ENCODE assay signal across 9 mouse cellular contexts in the genomic region with DNA sequence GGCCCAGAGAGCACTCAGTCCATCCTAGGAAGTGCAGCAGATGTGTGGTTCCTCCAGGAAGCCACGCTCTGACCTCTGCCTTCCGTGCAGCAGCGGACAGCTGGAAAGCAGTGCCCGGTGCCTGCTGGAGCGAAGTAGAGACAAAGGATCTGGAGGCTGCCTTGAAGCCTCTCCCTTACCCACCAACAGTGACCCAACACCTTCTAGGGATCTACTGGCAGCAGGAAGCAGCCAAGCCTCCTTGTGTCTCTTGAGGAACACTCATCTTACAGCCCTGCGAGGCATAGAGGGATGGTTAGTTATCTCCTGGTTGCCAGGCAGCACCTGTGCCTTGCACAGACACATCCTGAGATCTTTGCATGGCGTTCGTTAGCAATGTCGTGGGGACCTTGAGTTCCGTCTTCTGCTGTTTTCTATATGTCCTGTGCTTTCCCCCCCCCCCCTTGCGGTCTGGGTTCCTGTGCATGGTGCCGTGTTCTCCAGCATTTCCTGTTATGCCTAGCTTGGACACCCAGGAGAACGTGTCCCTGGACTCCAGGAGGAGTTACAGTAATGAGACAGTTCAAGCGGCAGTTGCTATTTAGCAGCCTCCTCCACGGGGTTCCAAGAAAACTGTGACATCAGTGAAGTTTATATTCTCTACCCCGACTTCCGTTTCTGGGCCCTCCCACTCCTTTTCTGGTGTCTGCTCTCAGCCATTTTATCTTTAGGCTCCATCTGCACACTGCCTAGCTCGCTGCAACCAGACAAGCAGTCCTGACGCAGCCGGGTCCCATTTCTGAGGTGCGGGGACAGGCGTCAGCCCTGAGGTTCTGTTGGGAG.
DNase-seq lines count a peak whose midpoint lies in the region; ATAC-seq and TF ChIP-seq lines count a peak whose summit lies in the region.
"Had no signal": no experiment of that assay in that cellular context is flagged by ENCODE, and none has a peak within 500 bp of the region (broad histone marks: within the 10 kb centered on the region; RNA-seq: fewer than 3 reads in every experiment).

No protein-coding gene starts in this region.

- no peaks in the 10 kb centered on the region for H3K27me3 ChIP-seq in midbrain, embryonic 10.5 days (ENCODE audit: low read depth, poor library complexity, severe bottlenecking)
- no peaks in the 10 kb centered on the region for H3K27me3 ChIP-seq in midbrain, embryonic 13.5 days
- no peaks in the 10 kb centered on the region for H3K27me3 ChIP-seq in forebrain, postnatal 0 days (ENCODE audit: insufficient read depth, low read length)
- H3K27me3 ChIP-seq in intestine, embryonic 14.5 days (replicated peaks; ENCODE audit: control insufficient read depth, insufficient read depth, low read length), result no peaks in the 10 kb centered on the region
- H3K27me3 ChIP-seq in neural tube, embryonic 13.5 days, result no peaks in the 10 kb centered on the region

- H3K9ac ChIP-seq in midbrain, embryonic 13.5 days (replicated peaks), result no peak overlapping the region
- H3K9ac ChIP-seq in forebrain, postnatal 0 days, result no peak overlapping the region
- no peak overlapping the region for H3K9ac ChIP-seq in intestine, embryonic 14.5 days (ENCODE audit: low read length)
- H3K9ac ChIP-seq in neural tube, embryonic 13.5 days, result peak overlapping the region; percentile 31; the same call in 1 of the 2 replicates

- 72% methylated on average over 22 of the region's 22 CpGs for WGBS in midbrain, embryonic 10.5 days
- WGBS in midbrain, embryonic 13.5 days, result 72% methylated on average over 22 of the region's 22 CpGs
- WGBS in forebrain, postnatal 0 days, result 58% methylated on average over 22 of the region's 22 CpGs
- 38% methylated on average over 22 of the region's 22 CpGs for WGBS in intestine, embryonic 14.5 days
- WGBS in neural tube, embryonic 13.5 days, result 74% methylated on average over 22 of the region's 22 CpGs

- H3K27ac ChIP-seq in midbrain, embryonic 10.5 days (replicated peaks), result peak overlapping the region; percentile 74
- no peak overlapping the region; the same call in 1 of the 2 replicates for H3K27ac ChIP-seq in midbrain, embryonic 13.5 days
- H3K27ac ChIP-seq in forebrain, postnatal 0 days (ENCODE audit: low read depth, low read length), result peak overlapping the region; percentile 54
- H3K27ac ChIP-seq in intestine, embryonic 14.5 days (ENCODE audit: low read depth), result peak overlapping the region; percentile 67
- peak overlapping the region; percentile 75 for H3K27ac ChIP-seq in neural tube, embryonic 13.5 days (replicated peaks)

- no peaks in the 10 kb centered on the region for H3K9me3 ChIP-seq in midbrain, embryonic 10.5 days (replicated peaks)
- H3K9me3 ChIP-seq in midbrain, embryonic 13.5 days, result no peaks in the 10 kb centered on the region
- no peaks in the 10 kb centered on the region for H3K9me3 ChIP-seq in forebrain, postnatal 0 days (ENCODE audit: low read length)
- H3K9me3 ChIP-seq in intestine, embryonic 14.5 days (ENCODE audit: control insufficient read depth, low read length), result no peaks in the 10 kb centered on the region
- no peaks in the 10 kb centered on the region for H3K9me3 ChIP-seq in neural tube, embryonic 13.5 days

- ATAC-seq in midbrain, embryonic 13.5 days, result no peak
- peak; percentile 21 for ATAC-seq in forebrain, postnatal 0 days
- ATAC-seq in intestine, embryonic 14.5 days (replicated peaks; ENCODE audit: low FRiP score, low TSS enrichment, low read depth), result no peak; the same call in 1 of the 2 replicates
- no peak for ATAC-seq in neural tube, embryonic 13.5 days (ENCODE audit: low read depth)

- H3K4me3 ChIP-seq in midbrain, embryonic 10.5 days, result no peak overlapping the region
- H3K4me3 ChIP-seq in midbrain, embryonic 13.5 days (replicated peaks), result no peak overlapping the region
- H3K4me3 ChIP-seq in forebrain, postnatal 0 days (ENCODE audit: low read depth, low read length), result no peak overlapping the region
- no peak overlapping the region for H3K4me3 ChIP-seq in intestine, embryonic 14.5 days (ENCODE audit: low read depth, low read length)
- no peak overlapping the region for H3K4me3 ChIP-seq in neural tube, embryonic 13.5 days
- H3K4me3 ChIP-seq: myocyte had no signal

- H3K4me1 ChIP-seq in midbrain, embryonic 10.5 days, result peaks cover 27% of the 10 kb centered on the region
- H3K4me1 ChIP-seq in midbrain, embryonic 13.5 days (replicated peaks), result peaks cover 27% of the 10 kb centered on the region; the same call in 1 of the 2 replicates
- H3K4me1 ChIP-seq in forebrain, postnatal 0 days (ENCODE audit: insufficient read depth), result peaks cover 19% of the 10 kb centered on the region
- H3K4me1 ChIP-seq in intestine, embryonic 14.5 days (replicated peaks; ENCODE audit: control insufficient read depth, insufficient read depth, low read length), result peaks cover 34% of the 10 kb centered on the region
- peaks cover 64% of the 10 kb centered on the region for H3K4me1 ChIP-seq in neural tube, embryonic 13.5 days (replicated peaks)

- TF ChIP-seq CTCF in forebrain, postnatal 0 days (IDR thresholded peaks at IDR 0.05; ENCODE audit: low read depth), result no peak

- no peak overlapping the region for H3K4me2 ChIP-seq in midbrain, embryonic 13.5 days (replicated peaks)
- H3K4me2 ChIP-seq in forebrain, postnatal 0 days (ENCODE audit: low read depth), result peak overlapping the region; percentile 21; the same call in 1 of the 2 replicates
- H3K4me2 ChIP-seq in intestine, embryonic 14.5 days (ENCODE audit: low read length), result peak overlapping the region; percentile 38
- peak overlapping the region; percentile 18; the same call in 1 of the 2 replicates for H3K4me2 ChIP-seq in neural tube, embryonic 13.5 days

- no peaks in the 10 kb centered on the region for H3K36me3 ChIP-seq in midbrain, embryonic 10.5 days
- H3K36me3 ChIP-seq in midbrain, embryonic 13.5 days, result no peaks in the 10 kb centered on the region
- H3K36me3 ChIP-seq in forebrain, postnatal 0 days (ENCODE audit: insufficient read depth), result no peaks in the 10 kb centered on the region
- H3K36me3 ChIP-seq in intestine, embryonic 14.5 days (ENCODE audit: control insufficient read depth, insufficient read depth, low read length), result no peaks in the 10 kb centered on the region
- H3K36me3 ChIP-seq in neural tube, embryonic 13.5 days, result no peaks in the 10 kb centered on the region

- DNase-seq in midbrain, embryonic 10.5 days (ENCODE audit: low spot score), result no peak
- peak; percentile 49 for DNase-seq in forebrain, postnatal 0 days
- no peak for DNase-seq in intestine, embryonic 14.5 days (ENCODE audit: low spot score)
- DNase-seq in liver, result peak; percentile 86
- peak; percentile 61 for DNase-seq in thymus, postnatal 4 days
- no peak for DNase-seq in urinary bladder, adult 18-20 months (ENCODE audit: low spot score in 2 of 2)

Comparison
In these comparisons a context has a peak if more than half of its experiments do, and no peak if none do; other contexts are left out.
1. DNase-seq: peak in forebrain, postnatal 0 days (single experiment), liver (single experiment) and thymus, postnatal 4 days (single experiment); none in midbrain, embryonic 10.5 days (single experiment), intestine, embryonic 14.5 days (single experiment) and urinary bladder, adult 18-20 months (0 of 2).